Mouse (Mus musculus) G1E (cell line): ENCODE measurements at regions not wholly inside any gene's neighbourhood (a gene's known extent, or its start where the extent isn't known, plus 50 kb on each side); places are given as distances from the start of the nearest gene placed in this dataset.

Experiments used
- CTCF ChIP-seq: IDR thresholded peaks from 2 replicates; pipeline ENCODE4 v1.5.1; 2012; ENCODE audit warnings: low read depth, low read length, inconsistent platforms, mixed read lengths
- POLR2AphosphoS5 ChIP-seq: IDR thresholded peaks from 2 replicates; pipeline ENCODE4 v1.6.1; 2012; ENCODE audit warnings: low read depth, low read length, inconsistent platforms; ENCODE audit not compliant: insufficient replicate concordance

- TF ChIP-seq CTCF: no peak
- TF ChIP-seq POLR2AphosphoS5: no peak
Observed at GRCm38 (mm10) chr1:184439506-184439905, 292.9 kb downstream of the Hlx start.
